Mouse (Mus musculus) ES-E14 (cell line): Measurements from ENCODE around the gene Slc23a2. TPM values are rescaled to one million over a fixed set of nuclear protein-coding genes. Genes with fewer than 3 reads are reported as not detected.

Source experiments
- DNase-seq: peaks from one replicate; pipeline ENCODE4 v3.0.0-alpha.2; 2013; ENCODE audit warnings: low read depth, low spot score
- H3K27ac ChIP-seq: 2 replicates; pipeline ENCODE4 v1.5.1; 2012; ENCODE audit warnings: low read depth, mild to moderate bottlenecking, low read length, moderate library complexity, mixed read lengths; ENCODE audit not compliant: poor library complexity, insufficient read depth, severe bottlenecking
- H3K36me3 ChIP-seq: 2 replicates; pipeline ENCODE4 v1.6.1; 2012; ENCODE audit warnings: mild to moderate bottlenecking, low read length, moderate library complexity, mixed read lengths; ENCODE audit not compliant: control insufficient read depth, poor library complexity, insufficient read depth, severe bottlenecking
- H3K4me1 ChIP-seq, 2 experiments: fragments of 150-350 bp in 1 of 2; sonication (generic) in 1 of 2; 2 replicates each; pipeline ENCODE4 v1.6.1; 2012; ENCODE audit warnings: low read length in 2 of 2, mild to moderate bottlenecking in 1 of 2, mixed read lengths in 1 of 2; ENCODE audit not compliant: control insufficient read depth in 2 of 2, insufficient read depth in 2 of 2, poor library complexity in 1 of 2
- H3K4me3 ChIP-seq, 2 experiments: fragments of 150-350 bp in 1 of 2; sonication (generic) in 1 of 2; 2 replicates each; pipeline ENCODE4 v1.5.1; 2012; ENCODE audit warnings: low read length in 2 of 2, low read depth in 1 of 2, mild to moderate bottlenecking in 1 of 2, mixed read lengths in 1 of 2; ENCODE audit not compliant: insufficient read depth in 1 of 2, poor library complexity in 1 of 2, severe bottlenecking in 1 of 2
- H3K9ac ChIP-seq: 2 replicates; pipeline ENCODE4 v1.6.1; 2012; ENCODE audit warnings: low read depth, mild to moderate bottlenecking, low read length, mixed read lengths; ENCODE audit not compliant: poor library complexity, insufficient read depth, severe bottlenecking
- H3K9me3 ChIP-seq: fragments of 150-350 bp; sonication (generic); 2 replicates; pipeline ENCODE4 v1.6.1; 2012; ENCODE audit warnings: low read depth, mild to moderate bottlenecking, low read length; ENCODE audit not compliant: control insufficient read depth, insufficient read depth
- CHD2 ChIP-seq: IDR thresholded peaks from 2 replicates; pipeline ENCODE4 v1.6.1; 2014; ENCODE audit warnings: mild to moderate bottlenecking, low read depth, low read length, inconsistent platforms
- HCFC1 ChIP-seq: IDR thresholded peaks from 2 replicates; pipeline ENCODE4 v1.6.1; 2012; ENCODE audit warnings: low read length, inconsistent platforms, borderline replicate concordance; ENCODE audit not compliant: insufficient read depth
- MAFK ChIP-seq: IDR thresholded peaks from 2 replicates; pipeline ENCODE4 v1.6.1; 2014; ENCODE audit warnings: mild to moderate bottlenecking, low read depth, low read length, inconsistent platforms; ENCODE audit not compliant: insufficient read depth
- ZC3H11A ChIP-seq: IDR thresholded peaks from 2 replicates; pipeline ENCODE4 v1.6.1; 2012; ENCODE audit warnings: low read depth, mild to moderate bottlenecking, inconsistent platforms, low read length, borderline replicate concordance
- ZNF384 ChIP-seq: IDR thresholded peaks from 2 replicates; pipeline ENCODE4 v1.6.1; 2012; ENCODE audit warnings: low read depth, low read length, inconsistent platforms
- in situ Hi-C, 2 experiments: fragments of 600-800 bp; cut with MboI; formaldehyde crosslinking; loops; one replicate each; pipeline ENCODE4 v1.15.1; 2025; ENCODE audit warnings: low sequenced_read_pairs in 2 of 2, inconsistent platforms in 1 of 2; ENCODE audit not compliant: unreplicated experiment in 2 of 2
- total RNA-seq: library from RNA; depleted of rRNA; stranded (reverse); fragments of 300-350 nt; gene quantifications from 2 replicates; pipeline ENCODE4 v1.2.3, GENCODE M21; 2012

The Slc23a2 gene
- total RNA-seq, 1 experiment, result 33.7 TPM

GRCm38 (mm10) chr2:132111266-132111665 is 33.6 kb downstream of the Slc23a2 start:
- peaks cover 0 to 12% of the 10 kb centered on the region in 2 experiments; a peak in 1 of 4 replicates for H3K4me1 ChIP-seq
- DNase-seq, result no peak
- H3K27ac ChIP-seq, result no peak overlapping the region
- in situ Hi-C loops, result no loop called here
- no peaks in the 10 kb centered on the region for H3K36me3 ChIP-seq
- H3K4me3 ChIP-seq, result no peak overlapping the region
- H3K9ac ChIP-seq, result no peak overlapping the region
- H3K9me3 ChIP-seq, result no peaks in the 10 kb centered on the region
- TF ChIP-seq ZC3H11A (no peak), MAFK (no peak)

GRCm38 (mm10) chr2:132110702-132111101 is 34.2 kb downstream of the Slc23a2 start:
- peaks cover 0 to 12% of the 10 kb centered on the region in 2 experiments; a peak in 1 of 4 replicates for H3K4me1 ChIP-seq

GRCm38 (mm10) chr2:132108988-132109387 is 35.9 kb downstream of the Slc23a2 start:
- H3K4me1 ChIP-seq, result peaks cover 0 to 3% of the 10 kb centered on the region in 2 experiments; a peak in 1 of 4 replicates
- H3K4me3 ChIP-seq, result no peak overlapping the region
- TF ChIP-seq CHD2 (no peak), ZC3H11A (no peak), HCFC1 (no peak), MAFK (no peak)
- H3K9ac ChIP-seq, result no peak overlapping the region
- no peaks in the 10 kb centered on the region for H3K9me3 ChIP-seq
- no peak for DNase-seq
- no peak overlapping the region for H3K27ac ChIP-seq
- no peaks in the 10 kb centered on the region for H3K36me3 ChIP-seq
- in situ Hi-C loops, result no loop called here

More at GRCm38 (mm10) chr2:132110702-132111101, 34.2 kb downstream of the Slc23a2 start:
- Histone ChIP-seq H3K9me3 (no peaks in the 10 kb centered on the region), H3K27ac (no peak overlapping the region), H3K36me3 (no peaks in the 10 kb centered on the region), H3K4me3 (no peak overlapping the region), H3K9ac (no peak overlapping the region)
- DNase-seq, result no peak
- in situ Hi-C loops, result no loop called here
- no peak for TF ChIP-seq HCFC1

DNA sequence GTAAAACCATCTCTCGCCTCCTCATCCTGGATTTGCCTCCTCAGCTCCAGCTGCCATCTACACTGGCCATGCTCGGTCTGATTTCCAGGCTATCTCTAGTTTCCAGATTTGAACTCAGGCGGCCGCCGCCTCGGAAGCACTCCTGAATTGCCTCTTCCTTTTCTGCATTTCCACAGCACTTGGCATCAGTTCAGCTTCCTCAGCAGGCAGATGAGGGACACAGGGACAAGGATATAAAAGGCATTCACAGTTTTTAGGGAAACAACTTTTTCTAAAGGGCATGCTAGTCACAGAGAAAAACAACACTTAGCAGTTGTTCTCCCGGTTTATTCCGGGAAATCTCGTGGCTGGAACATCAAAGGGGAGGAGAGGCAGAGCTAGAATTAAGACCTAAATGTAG is 37.3 kb downstream of the Slc23a2 start:
- Histone ChIP-seq H3K4me3 (no peak overlapping the region), H3K9ac (no peak overlapping the region), H3K9me3 (no peaks in the 10 kb centered on the region), H3K4me1 (peaks cover 3 to 10% of the 10 kb centered on the region in 2 experiments; a peak in 2 of 4 replicates), H3K27ac (no peak overlapping the region), H3K36me3 (no peaks in the 10 kb centered on the region)
- in situ Hi-C loops, result no loop called here
- no peak for DNase-seq
- TF ChIP-seq MAFK (no peak), CHD2 (no peak), HCFC1 (no peak), ZC3H11A (no peak), ZNF384 (no peak)

DNA sequence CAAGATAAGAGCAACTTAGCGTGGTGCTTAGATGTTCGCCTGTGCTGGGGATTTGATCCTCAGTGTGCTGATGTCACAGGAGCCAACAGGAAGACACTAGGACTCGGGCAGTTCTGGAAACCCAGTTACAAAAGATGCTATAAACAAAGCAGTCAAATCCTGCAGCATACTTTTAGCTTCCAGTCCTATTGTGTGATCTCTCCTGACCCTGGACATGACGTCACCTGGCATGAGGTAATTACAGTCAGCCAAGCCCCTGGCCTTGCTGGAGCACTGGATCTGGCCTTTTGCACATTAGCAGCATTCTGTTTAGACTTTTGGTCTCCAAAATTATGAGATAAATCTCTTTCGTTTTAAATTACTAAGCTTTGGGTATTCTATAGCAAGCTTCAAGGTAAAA is 38.8 kb downstream of the Slc23a2 start:
- no peaks in the 10 kb centered on the region for H3K9me3 ChIP-seq
- H3K27ac ChIP-seq, result no peak overlapping the region
- no peak overlapping the region for H3K4me3 ChIP-seq
- H3K4me1 ChIP-seq, result peaks cover 3 to 10% of the 10 kb centered on the region in 2 experiments; a peak in 2 of 4 replicates
- H3K36me3 ChIP-seq, result peaks cover 2% of the 10 kb centered on the region; the same call in 1 of the 2 replicates
- H3K9ac ChIP-seq, result no peak overlapping the region
- no peak for DNase-seq
- TF ChIP-seq MAFK, result no peak
- no peak for TF ChIP-seq CHD2
- TF ChIP-seq ZNF384, result no peak
- TF ChIP-seq HCFC1, result no peak
- TF ChIP-seq ZC3H11A, result no peak
- in situ Hi-C loops, result no loop called here
